Mouse (Mus musculus) kidney, adult 2 months (tissue): Measurements from ENCODE around the gene Dync1i2.

Experiments
- CTCF ChIP-seq: fragments of 200-500 bp; conservative IDR thresholded peaks from 2 replicates; pipeline ENCODE4 v1.5.1; 2011; ENCODE audit warnings: low read depth, mild to moderate bottlenecking, control low read depth, low read length, moderate library complexity, mixed read lengths; ENCODE audit not compliant: insufficient read depth, insufficient read length
- POLR2A ChIP-seq: fragments of 200-500 bp; IDR thresholded peaks from one replicate; pipeline ENCODE4 v1.6.1; 2011; ENCODE audit warnings: low read depth, low read length, control low read depth

- TF ChIP-seq CTCF: no peak
- TF ChIP-seq POLR2A: no peak
Measured at GRCm38 (mm10) chr2:71168461-71169021, 43.0 kb upstream of the Dync1i2 start.
